Mouse (Mus musculus) c-Kit-negative CD71-positive TER-119-positive erythroid progenitor cells, embryonic 14.5 days (primary cell): Measurements from ENCODE around the gene Cbx1.

Source experiments
- DNase-seq: peaks from one replicate; pipeline ENCODE4 v3.0.0-alpha.2; 2013; ENCODE audit warnings: low read depth, low spot score

The Cbx1 gene

DNA sequence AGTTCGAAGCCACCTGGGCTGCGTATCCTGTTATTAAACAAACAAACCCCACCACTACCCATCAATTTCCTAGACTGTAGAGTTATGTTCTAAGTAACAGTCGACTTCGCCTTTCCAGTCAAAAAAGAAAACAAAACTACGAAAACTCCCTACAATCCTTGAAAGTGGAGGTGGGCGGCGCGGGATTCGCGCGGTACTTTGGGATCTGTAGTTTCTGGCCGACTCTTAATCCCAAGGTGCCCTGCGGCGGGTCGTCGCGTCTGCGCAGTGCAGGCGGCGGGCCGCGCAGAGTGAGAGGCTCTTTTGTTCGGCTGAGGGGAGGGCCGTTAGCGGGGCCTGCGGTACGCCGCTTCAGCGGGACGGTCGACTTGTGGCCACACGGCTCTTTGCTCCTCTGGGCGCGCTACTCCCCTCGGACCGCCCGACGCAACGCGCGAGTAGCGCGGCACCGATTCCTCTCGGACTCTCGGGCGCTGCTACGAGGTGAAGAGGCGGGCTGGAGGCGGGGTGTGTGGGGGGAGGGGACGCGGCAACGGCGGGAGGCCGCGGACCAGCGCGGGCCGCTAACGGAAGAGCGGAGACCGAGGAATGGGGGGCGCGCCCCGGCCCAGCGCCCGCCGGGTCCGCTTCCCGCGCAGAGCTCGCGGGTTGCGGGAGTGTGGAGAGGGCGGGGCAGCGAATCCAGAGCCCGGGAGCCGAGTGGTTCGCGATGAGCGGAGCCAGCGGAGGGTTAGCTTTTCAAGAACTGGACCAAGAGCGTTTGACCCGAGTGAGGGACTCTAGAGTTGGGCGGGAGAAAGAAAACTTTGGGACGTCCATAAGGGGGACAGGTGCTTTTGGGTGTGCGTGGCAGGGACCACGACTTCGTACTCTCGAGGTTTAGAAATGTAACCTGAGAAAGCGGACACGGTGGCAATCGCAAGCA lies at the start of gene Cbx1:
TSS of gene Cbx1 (plus strand) at position 257 of the 925 bp plus-strand sequence.
- peak; percentile 71 for DNase-seq

DNA sequence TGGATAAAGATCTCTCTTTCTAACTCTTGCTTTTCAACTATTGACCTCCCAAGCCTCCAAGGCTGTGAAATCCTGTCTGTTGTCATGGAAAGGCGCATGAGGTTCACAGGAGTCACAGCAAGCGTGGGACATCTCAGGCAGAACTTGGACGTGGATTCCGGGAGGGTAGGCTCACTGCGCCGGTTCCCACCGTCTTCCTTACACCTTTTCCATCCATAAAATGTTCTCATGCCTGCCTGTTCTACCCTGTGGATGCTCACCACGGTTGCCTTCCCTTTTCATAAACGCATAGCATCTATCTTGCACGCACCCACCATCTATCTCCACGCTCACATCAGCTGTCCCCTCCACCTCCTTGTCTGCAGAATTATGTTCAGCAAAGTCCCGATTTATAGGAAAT lies 48.1 kb upstream of the Cbx1 start:
- DNase-seq, result no peak

- DNase-seq, result no peak
Observed at GRCm38 (mm10) chr11:96741995-96742394, 46.9 kb upstream of the Cbx1 start.

- DNase-seq, result no peak
Observed at GRCm38 (mm10) chr11:96743000-96743399, 45.9 kb upstream of the Cbx1 start.

GRCm38 (mm10) chr11:96743891-96744290 lies 45.0 kb upstream of the Cbx1 start:
- DNase-seq, result no peak

DNA sequence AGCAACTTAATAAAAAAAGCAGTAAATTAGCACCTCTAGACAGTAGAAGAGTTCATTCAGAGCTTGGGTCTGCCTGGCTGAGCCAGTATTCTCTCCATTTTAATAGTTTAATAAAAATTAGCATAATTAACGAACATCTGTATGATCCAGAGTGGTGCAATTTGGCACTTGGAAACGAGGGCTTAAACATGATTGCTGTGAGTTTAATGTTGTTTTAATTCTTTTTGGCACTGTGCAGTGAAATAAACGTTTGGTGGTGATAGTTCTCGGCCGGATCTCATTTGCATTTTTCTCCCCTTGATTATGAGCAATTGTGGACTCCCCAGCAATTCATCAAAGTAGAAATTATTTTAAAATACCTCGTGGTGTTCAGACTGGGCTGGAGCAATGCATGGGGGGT lies 42.3 kb upstream of the Cbx1 start:
- DNase-seq, result no peak

- no peak for DNase-seq
Observed at GRCm38 (mm10) chr11:96747555-96747954, 41.4 kb upstream of the Cbx1 start.

DNA sequence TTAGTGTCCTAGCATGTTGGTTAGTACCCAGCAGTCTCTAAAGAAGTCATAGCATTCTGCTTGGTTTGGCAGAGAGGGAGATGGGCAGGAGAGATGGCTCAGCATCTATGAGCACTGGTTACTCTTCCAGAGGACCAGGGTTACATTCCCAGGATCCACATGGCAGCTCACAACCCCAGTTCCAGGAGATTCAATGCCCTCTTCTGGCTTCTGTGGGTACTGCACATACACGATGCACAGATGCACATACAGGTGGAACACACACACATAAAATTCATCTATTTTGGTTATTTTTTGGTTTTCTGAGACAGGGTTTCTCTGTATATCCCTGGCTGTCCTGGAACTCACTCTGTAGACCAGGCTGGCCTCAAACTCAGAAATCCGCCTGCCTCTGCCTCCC lies 33.6 kb upstream of the Cbx1 start:
- DNase-seq, result no peak

DNA sequence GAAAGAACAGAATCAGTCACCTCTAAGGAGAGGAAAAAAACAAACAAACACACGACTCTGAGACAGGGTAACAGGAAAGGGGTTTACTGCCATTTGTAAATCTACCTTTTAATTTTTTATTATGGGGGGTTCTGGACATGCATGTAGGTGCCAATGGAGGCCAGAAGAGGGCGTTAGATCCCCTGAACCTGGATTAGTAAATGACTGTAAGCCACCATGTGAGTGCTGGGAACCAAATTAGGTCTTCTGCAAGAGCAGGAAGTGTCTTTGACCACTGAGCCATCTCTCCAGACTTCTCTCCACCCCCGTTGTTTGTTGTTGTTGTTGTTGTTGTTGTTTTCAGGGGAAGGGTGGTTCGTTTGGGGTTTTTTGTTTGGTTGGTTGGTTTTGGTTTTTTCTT lies 31.5 kb upstream of the Cbx1 start:
- DNase-seq, result no peak

- no peak for DNase-seq
Observed at GRCm38 (mm10) chr11:96758402-96758801, 30.5 kb upstream of the Cbx1 start.

GRCm38 (mm10) chr11:96760042-96760441 lies 28.9 kb upstream of the Cbx1 start:
- peak; percentile 57 for DNase-seq

- DNase-seq, result no peak
Observed at GRCm38 (mm10) chr11:96761984-96762383, 26.9 kb upstream of the Cbx1 start.

GRCm38 (mm10) chr11:96762742-96763470 lies 26.0 kb upstream of the Cbx1 start:
- DNase-seq, result no peak

DNA sequence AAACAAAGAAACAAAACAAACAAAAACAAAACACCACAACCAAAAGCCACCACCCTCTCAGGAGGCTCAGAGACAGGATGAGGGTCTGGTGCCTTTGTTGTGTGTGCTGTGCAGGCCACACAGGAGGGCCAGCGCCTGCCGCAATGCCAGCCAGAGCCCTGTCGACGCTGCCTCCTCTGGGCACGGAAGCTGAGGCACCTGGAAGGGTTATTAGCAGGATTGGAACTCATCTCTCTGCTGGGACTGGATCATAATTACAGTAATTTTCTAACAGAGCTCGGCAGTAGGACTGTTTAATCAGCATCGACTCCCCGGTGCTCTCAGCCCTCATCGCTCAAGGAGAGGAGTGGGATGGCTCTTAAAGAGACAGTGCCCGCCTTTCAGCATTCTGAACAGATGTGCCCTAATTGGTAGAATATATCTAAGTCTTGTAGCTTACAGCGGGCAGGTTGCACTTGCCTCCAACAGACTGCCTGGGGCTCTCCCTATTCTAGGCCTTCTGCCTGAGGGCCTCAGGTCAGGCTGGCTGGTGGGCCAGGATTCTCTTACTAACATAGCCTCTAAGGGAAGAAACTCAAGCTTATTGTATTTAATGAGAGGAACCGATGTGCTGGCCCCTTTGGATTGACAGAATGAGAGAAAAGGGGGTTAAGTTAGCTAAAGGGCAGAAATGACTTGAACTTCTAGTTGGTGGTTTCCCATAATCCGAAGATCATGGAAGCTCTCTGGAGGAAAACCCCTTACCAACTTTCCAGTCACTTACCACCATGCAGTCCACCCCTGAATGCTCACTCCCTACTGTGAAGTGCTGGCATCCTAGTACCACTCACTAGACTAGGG lies 24.2 kb upstream of the Cbx1 start:
- no peak for DNase-seq

- no peak for DNase-seq
Observed at GRCm38 (mm10) chr11:96765645-96766044, 23.3 kb upstream of the Cbx1 start.

DNA sequence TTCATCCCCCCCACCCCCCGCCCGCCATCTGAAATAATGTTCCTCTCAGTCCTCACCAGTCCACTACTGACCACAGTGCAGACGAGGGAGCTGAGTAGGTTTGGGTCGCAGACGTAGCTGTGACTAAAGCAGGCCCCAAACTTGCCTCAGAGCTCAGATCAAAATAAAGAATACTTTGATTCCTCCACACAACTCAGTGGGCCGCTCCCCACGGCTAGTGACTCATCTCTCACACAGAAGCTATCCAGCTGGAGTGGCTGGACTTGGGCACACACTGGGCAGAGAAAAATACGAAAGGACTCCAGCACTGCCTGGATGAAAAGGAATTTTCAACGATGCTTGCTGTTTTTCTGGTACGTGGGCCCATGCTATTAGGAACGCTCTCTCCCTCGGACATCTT lies 22.4 kb upstream of the Cbx1 start:
- DNase-seq, result no peak

- no peak for DNase-seq
Observed at GRCm38 (mm10) chr11:96767096-96767495, 21.8 kb upstream of the Cbx1 start.

- no peak for DNase-seq
Observed at GRCm38 (mm10) chr11:96768240-96768639, 20.7 kb upstream of the Cbx1 start.

- DNase-seq, result no peak
Observed at GRCm38 (mm10) chr11:96771274-96771975, 17.5 kb upstream of the Cbx1 start.

DNA sequence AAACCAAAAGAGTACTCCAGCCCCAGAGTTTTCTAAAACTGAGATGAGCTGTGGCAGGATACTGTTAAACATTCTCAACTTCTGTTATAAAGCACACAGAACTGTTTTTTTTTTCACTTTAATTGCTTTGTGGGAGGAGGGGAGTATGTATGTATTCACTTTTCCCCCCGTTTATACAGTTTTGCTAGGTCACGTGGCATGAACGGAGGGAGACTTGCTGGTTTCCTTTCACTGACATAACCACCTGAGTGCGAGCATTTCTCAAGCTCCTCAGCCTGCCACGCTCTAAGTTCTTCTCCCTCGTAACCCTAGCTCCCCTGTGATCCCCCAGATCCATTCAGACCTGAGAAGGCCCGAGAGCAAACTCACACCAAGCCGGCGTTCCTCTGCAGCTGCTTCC lies 16.5 kb upstream of the Cbx1 start:
- DNase-seq, result no peak

GRCm38 (mm10) chr11:96774536-96774935 lies 14.4 kb upstream of the Cbx1 start:
- no peak for DNase-seq
